Mouse (Mus musculus) ES-Bruce4 (cell line): Measurements from ENCODE around the gene Sprn.

Experiments used
- CTCF ChIP-seq: IDR thresholded peaks from one replicate; pipeline ENCODE4 v1.8.1; 2011; ENCODE audit warnings: low read depth, low read length
- EP300 ChIP-seq: IDR thresholded peaks from 2 replicates; pipeline ENCODE4 v1.6.1; 2011; ENCODE audit warnings: low read depth, low read length; ENCODE audit not compliant: insufficient read depth
- POLR2A ChIP-seq: IDR thresholded peaks from one replicate; pipeline ENCODE4 v1.8.1; 2011; ENCODE audit warnings: low read length; ENCODE audit not compliant: insufficient read depth

DNA sequence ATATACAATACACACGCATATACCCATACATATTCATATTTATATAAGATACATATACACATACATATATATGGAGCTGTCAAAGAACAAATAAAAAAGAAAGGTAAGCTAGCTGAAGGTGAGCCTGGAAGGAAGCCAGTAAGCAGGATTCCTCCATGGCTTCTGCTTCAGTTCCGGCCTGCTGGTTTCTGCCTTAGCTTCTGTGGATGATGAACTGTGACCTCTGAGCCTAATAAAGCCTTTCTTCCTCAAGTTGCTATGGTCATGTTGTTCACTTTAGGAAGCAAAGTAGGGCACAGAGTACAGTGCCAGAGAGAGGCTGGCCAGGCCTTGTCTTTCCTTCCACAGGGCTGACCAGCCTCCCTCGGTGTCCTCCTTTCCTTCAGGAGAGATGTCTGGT lies 16.2 kb upstream of the Sprn start:
- no peak for TF ChIP-seq POLR2A
- TF ChIP-seq CTCF, result no peak
- TF ChIP-seq EP300, result no peak
